Mouse (Mus musculus): ENCODE results near the gene Ctsa. TPM values are rescaled to one million over a fixed set of nuclear protein-coding genes. Genes with fewer than 3 reads are reported as not detected.
"Not testable (repeated sequence)": the region's sequence is repeated elsewhere in the genome, so short reads cannot be mapped to it uniquely, and the experiment has no call there.

The Ctsa gene
- polyA plus RNA-seq, 1 experiment from 2014 or later = 101 TPM

DNA sequence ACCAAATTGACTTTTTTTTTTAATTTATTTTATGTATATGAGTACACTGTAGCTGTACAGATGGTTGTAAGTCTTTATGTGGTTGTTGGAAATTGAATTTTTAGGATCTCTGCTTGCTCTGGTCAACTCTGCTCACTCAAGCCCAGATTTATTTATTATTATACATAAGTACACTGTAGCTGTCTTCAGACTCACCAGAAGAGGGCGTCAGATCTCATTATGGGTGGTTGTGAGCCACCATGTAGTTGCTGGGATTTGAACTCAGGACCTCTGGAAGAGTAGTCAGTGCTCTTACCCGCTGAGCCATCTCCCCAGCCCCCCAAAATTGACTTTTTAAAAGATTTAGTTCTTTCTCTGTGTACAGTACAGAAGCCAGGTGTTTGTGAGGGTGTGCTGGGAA is 43.0 kb downstream of the Ctsa start:
- H3K4me2 ChIP-seq; H3K9me3 ChIP-seq; H3K4me3 ChIP-seq; H3K36me3 ChIP-seq (replicated peaks); H3K9ac ChIP-seq; H3K27ac ChIP-seq; H3K27me3 ChIP-seq (replicated peaks); ATAC-seq (replicated peaks): not testable (repeated sequence)
- 55% methylated on average over 2 of the region's 2 CpGs for WGBS
- peaks cover 20% of the 10 kb centered on the region for H3K4me1 ChIP-seq

- not testable (repeated sequence) for ATAC-seq (replicated peaks); H3K4me3 ChIP-seq; H3K9ac ChIP-seq; H3K9me3 ChIP-seq; H3K36me3 ChIP-seq (replicated peaks); H3K27ac ChIP-seq; H3K27me3 ChIP-seq (replicated peaks)
- Histone ChIP-seq H3K4me1 (peaks cover 27% of the 10 kb centered on the region), H3K4me2 (peak overlapping the region; percentile 96)
- WGBS = 70% methylated on average over 11 of the region's 11 CpGs
These were observed 44.9 kb downstream of the Ctsa start for GRCm38 (mm10) chr2:164877376-164878215.

DNA sequence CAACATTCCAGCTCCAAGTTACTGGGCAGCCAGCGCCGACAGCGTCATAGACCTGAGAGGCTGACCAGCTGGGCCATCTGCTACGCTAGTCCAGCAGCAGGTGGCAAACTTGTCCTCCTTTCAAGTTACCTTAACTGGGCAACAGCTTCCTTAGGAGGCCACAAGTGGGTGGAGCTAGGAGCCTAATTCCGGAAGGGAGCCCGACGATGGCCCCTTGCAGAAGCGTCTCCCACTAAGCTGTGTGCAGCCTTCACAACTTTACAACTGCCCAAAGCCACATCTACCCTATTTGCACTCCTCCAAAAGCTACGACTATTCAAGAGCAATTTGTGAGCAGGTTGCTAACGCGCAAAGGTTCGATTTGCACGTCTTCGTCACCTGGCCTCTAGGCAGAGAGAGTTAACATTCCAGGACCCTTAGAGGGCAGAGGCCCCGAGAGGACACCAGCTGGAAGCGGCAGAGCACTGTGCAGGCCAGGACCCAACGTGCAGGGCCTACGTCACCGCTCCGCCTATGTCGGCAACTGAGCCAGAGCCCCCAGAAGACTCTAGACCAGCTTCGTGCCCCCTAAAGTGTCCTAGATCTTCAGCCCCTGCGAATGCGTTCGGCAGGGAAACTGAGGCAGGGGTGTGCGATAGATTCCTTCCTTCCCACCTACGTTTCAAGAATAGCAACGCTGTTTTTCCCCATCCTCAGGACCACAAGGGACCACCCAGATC is 46.0 kb downstream of the Ctsa start:
- ATAC-seq (replicated peaks) = peak; percentile 57
- Histone ChIP-seq H3K9me3 (no peaks in the 10 kb centered on the region), H3K4me2 (peak overlapping the region; percentile 96), H3K27ac (peak overlapping the region; percentile 100), H3K4me3 (peak overlapping the region; percentile 93), H3K4me1 (peaks cover 29% of the 10 kb centered on the region), H3K9ac (peak overlapping the region; percentile 98), H3K27me3 (replicated peaks) (no peaks in the 10 kb centered on the region), H3K36me3 (replicated peaks) (peaks cover 6% of the 10 kb centered on the region)
- 2% methylated on average over 28 of the region's 28 CpGs for WGBS

DNA sequence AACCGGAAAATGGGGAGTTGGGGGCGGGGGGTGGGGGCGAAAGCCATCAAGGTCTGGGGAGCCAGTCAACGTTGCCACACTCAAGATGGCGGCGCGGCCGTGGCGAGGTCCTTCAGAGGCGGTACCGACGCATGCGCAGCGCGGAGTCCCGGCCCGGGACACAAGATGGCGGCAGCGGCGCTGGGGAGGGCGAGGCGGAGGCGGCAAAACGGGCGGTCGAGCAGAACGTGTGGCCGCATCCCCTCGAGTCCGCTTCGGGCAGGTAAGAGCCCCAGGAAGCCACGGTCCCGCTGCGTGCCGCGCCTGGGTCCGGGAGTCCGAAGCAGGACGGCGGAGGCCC is 46.5 kb downstream of the Ctsa start, which contains the start of gene Pcif1:
TSS of gene Pcif1 (plus strand) at position 77 of the 340 bp plus-strand sequence.
- Histone ChIP-seq H3K27ac (peak within 1 kb of the TSS; percentile 100), H3K9me3 (no peaks in the 10 kb centered on the region), H3K27me3 (replicated peaks) (no peaks in the 10 kb centered on the region), H3K36me3 (replicated peaks) (peaks cover 11% of the 10 kb centered on the region), H3K9ac (peak within 1 kb of the TSS; percentile 98), H3K4me3 (peak within 1 kb of the TSS; percentile 93), H3K4me2 (peak within 1 kb of the TSS; percentile 96), H3K4me1 (peaks cover 29% of the 10 kb centered on the region)
- ATAC-seq (replicated peaks) = peak; percentile 92
- under 1% methylated on average over 40 of the region's 40 CpGs for WGBS

GRCm38 (mm10) chr2:164879568-164880277 is 47.0 kb downstream of the Ctsa start:
- H3K4me2 ChIP-seq = peak overlapping the region; percentile 96
- no peaks in the 10 kb centered on the region for H3K9me3 ChIP-seq
- peak; percentile 92 for ATAC-seq (replicated peaks)
- peak overlapping the region; percentile 100 for H3K27ac ChIP-seq
- H3K4me3 ChIP-seq = peak overlapping the region; percentile 93
- WGBS = under 1% methylated on average over 67 of the region's 72 CpGs
- peaks cover 29% of the 10 kb centered on the region for H3K4me1 ChIP-seq
- H3K36me3 ChIP-seq (replicated peaks) = peaks cover 14% of the 10 kb centered on the region
- no peaks in the 10 kb centered on the region for H3K27me3 ChIP-seq (replicated peaks)
- H3K9ac ChIP-seq = peak overlapping the region; percentile 98

DNA sequence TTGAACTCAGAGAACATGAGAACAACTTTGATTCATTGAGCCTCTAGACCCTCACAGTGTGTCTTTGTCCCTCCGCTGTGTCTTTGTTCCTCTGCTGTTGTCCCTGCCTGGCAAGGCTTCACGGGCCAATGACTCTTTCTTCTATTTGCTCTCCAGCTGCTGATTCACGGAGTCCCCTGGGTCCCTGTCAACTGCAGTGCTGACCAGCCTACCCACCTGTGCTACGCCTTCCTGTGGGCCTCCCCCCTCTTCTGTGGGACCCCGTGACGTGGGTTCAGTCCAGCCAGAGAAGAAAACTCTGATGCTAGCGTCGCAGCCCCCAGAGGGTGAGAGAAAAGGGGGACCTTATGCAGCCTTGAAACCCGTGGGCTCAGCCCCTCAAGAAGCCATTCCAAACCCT is 49.9 kb downstream of the Ctsa start:
- Histone ChIP-seq H3K4me3 (no peak overlapping the region), H3K9me3 (no peaks in the 10 kb centered on the region), H3K36me3 (replicated peaks) (peaks cover 42% of the 10 kb centered on the region), H3K27me3 (replicated peaks) (no peaks in the 10 kb centered on the region), H3K4me1 (peaks cover 22% of the 10 kb centered on the region), H3K4me2 (no peak overlapping the region), H3K27ac (peak overlapping the region; percentile 27; the same call in 1 of the 2 replicates), H3K9ac (no peak overlapping the region)
- ATAC-seq (replicated peaks) = no peak
- 36% methylated on average over 9 of the region's 9 CpGs for WGBS

- Histone ChIP-seq H3K27ac (no peak overlapping the region), H3K9me3 (no peaks in the 10 kb centered on the region), H3K9ac (no peak overlapping the region), H3K27me3 (replicated peaks) (no peaks in the 10 kb centered on the region), H3K4me1 (peaks cover 7% of the 10 kb centered on the region), H3K4me3 (no peak overlapping the region), H3K4me2 (no peak overlapping the region), H3K36me3 (replicated peaks) (peaks cover 71% of the 10 kb centered on the region)
- no peak; the same call in 1 of the 2 replicates for ATAC-seq (replicated peaks)
- WGBS = 76% methylated on average over 7 of the region's 7 CpGs
These were observed 53.1 kb downstream of the Ctsa start for GRCm38 (mm10) chr2:164885788-164886187.

- H3K9ac ChIP-seq = no peak overlapping the region
- no peak overlapping the region for H3K27ac ChIP-seq
- no peak overlapping the region for H3K4me2 ChIP-seq
- no peaks in the 10 kb centered on the region for H3K27me3 ChIP-seq (replicated peaks)
- no peaks in the 10 kb centered on the region for H3K9me3 ChIP-seq
- ATAC-seq (replicated peaks) = no peak
- WGBS = 92% methylated on average over 10 of the region's 10 CpGs
- no peak overlapping the region for H3K4me3 ChIP-seq
- H3K36me3 ChIP-seq (replicated peaks) = peaks cover 77% of the 10 kb centered on the region
- 0 out of 2 replicates have a peak, but pooled peaks cover 4% of the 10 kb centered on the region for H3K4me1 ChIP-seq
These were observed 53.9 kb downstream of the Ctsa start for GRCm38 (mm10) chr2:164886617-164887016.

DNA sequence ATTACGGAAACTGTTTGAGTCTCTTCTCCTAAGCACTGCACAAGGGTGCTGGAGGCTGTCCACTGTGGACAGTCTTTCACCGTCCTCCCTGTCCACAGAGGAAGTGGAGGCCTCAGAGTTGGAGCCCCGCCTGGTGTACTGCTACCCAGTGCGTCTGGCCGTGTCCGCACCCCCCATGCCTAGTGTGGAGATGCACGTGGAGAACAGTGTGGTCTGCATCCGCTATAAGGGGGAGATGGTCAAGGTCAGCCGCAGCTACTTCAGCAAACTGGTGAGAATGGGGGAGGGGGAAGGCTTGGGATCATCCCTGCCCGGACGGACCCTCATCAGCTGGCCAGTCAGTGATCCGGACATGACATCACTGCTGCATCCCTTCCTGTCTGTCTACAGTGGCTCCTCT is 56.3 kb downstream of the Ctsa start:
- H3K36me3 ChIP-seq (replicated peaks) = peaks cover 92% of the 10 kb centered on the region
- H3K9ac ChIP-seq = no peak overlapping the region
- H3K4me1 ChIP-seq = no peaks in the 10 kb centered on the region
- 87% methylated on average over 12 of the region's 12 CpGs for WGBS
- no peaks in the 10 kb centered on the region for H3K9me3 ChIP-seq
- no peak overlapping the region for H3K4me2 ChIP-seq
- no peaks in the 10 kb centered on the region for H3K27me3 ChIP-seq (replicated peaks)
- H3K27ac ChIP-seq = no peak overlapping the region
- ATAC-seq (replicated peaks) = no peak
- H3K4me3 ChIP-seq = no peak overlapping the region

- no peak for ATAC-seq (replicated peaks)
- H3K27me3 ChIP-seq (replicated peaks) = no peaks in the 10 kb centered on the region
- WGBS = 88% methylated on average over 2 of the region's 2 CpGs
- H3K4me3 ChIP-seq = no peak overlapping the region
- no peak overlapping the region for H3K4me2 ChIP-seq
- H3K9ac ChIP-seq = no peak overlapping the region
- H3K27ac ChIP-seq = no peak overlapping the region
- H3K4me1 ChIP-seq = no peaks in the 10 kb centered on the region
- no peaks in the 10 kb centered on the region for H3K9me3 ChIP-seq
- H3K36me3 ChIP-seq (replicated peaks) = peaks cover 91% of the 10 kb centered on the region
These were observed 57.3 kb downstream of the Ctsa start for GRCm38 (mm10) chr2:164889960-164890359.

Data from midbrain, embryonic 15.5 days (tissue).